Mouse (Mus musculus) neural tube, embryonic 11.5 days (tissue): ENCODE measurements around the gene Ccnt2. TPM values are rescaled to one million over a fixed set of nuclear protein-coding genes. Genes with fewer than 3 reads are reported as not detected.

Source experiments
- ATAC-seq: fragments of 200-750 bp; cut with Nextera tagmentation; 2 replicates; pipeline ENCODE4 v1.8.0; 2017; ENCODE audit warnings: moderate number of reproducible peaks, mild to moderate bottlenecking, moderate TSS enrichment, moderate library complexity; ENCODE audit not compliant: insufficient read depth, low FRiP score, low TSS enrichment
- DNase-seq: peaks from one replicate; pipeline ENCODE4 v3.0.0-alpha.2; 2015; ENCODE audit warnings: low spot score
- H3K27ac ChIP-seq: fragments of 300-500 bp; sonication (generic); 2 replicates; pipeline ENCODE4 v1.5.1; 2014; ENCODE audit warnings: low read depth, mild to moderate bottlenecking, low read length
- H3K27me3 ChIP-seq: fragments of 300-500 bp; sonication (generic); 2 replicates; pipeline ENCODE4 v1.6.1; 2014; ENCODE audit warnings: mild to moderate bottlenecking, low read length, mixed read lengths; ENCODE audit not compliant: control insufficient read depth, insufficient read depth
- H3K36me3 ChIP-seq: fragments of 300-500 bp; sonication (generic); 2 replicates; pipeline ENCODE4 v1.6.1; 2014; ENCODE audit warnings: mild to moderate bottlenecking, low read length, moderate library complexity, mixed read lengths; ENCODE audit not compliant: control insufficient read depth, insufficient read depth
- H3K4me1 ChIP-seq: fragments of 300-500 bp; sonication (generic); 2 replicates; pipeline ENCODE4 v1.6.1; 2014; ENCODE audit warnings: low read length, mixed read lengths; ENCODE audit not compliant: control insufficient read depth, insufficient read depth
- H3K4me2 ChIP-seq: fragments of 300-500 bp; sonication (generic); 2 replicates; pipeline ENCODE4 v1.6.1; 2014; ENCODE audit warnings: low read depth, mild to moderate bottlenecking, moderate library complexity
- H3K4me3 ChIP-seq: fragments of 300-500 bp; sonication (generic); 2 replicates; pipeline ENCODE4 v1.5.1; 2014; ENCODE audit warnings: low read depth, low read length
- H3K9ac ChIP-seq: fragments of 300-500 bp; sonication (generic); 2 replicates; pipeline ENCODE4 v1.6.1; 2014; ENCODE audit warnings: mild to moderate bottlenecking, low read length
- H3K9me3 ChIP-seq: fragments of 300-500 bp; sonication (generic); 2 replicates; pipeline ENCODE4 v1.6.1; 2016; ENCODE audit warnings: low read length; ENCODE audit not compliant: control insufficient read depth
- WGBS: fragments of 180-500 bp; shearing (Covaris S2); extraction: QIAGEN DNeasy Blood & Tissue Kit; methylation state at CpG from one replicate; pipeline ENCODE4 v1.1.7; 2014; 5-methylcytosine and 5-hydroxymethylcytosine counted together
- polyA plus RNA-seq: library from polyadenylated mRNA; unstranded; fragments of >200 nt; fragmentation: Nextera tagmentation; extraction: Ambion mirVana; gene quantifications from 2 replicates; pipeline ENCODE4 v1.2.1, GENCODE M21; 2014

The Ccnt2 gene
- polyA plus RNA-seq, 1 experiment from 2014 or later, result 93.1 TPM

DNA sequence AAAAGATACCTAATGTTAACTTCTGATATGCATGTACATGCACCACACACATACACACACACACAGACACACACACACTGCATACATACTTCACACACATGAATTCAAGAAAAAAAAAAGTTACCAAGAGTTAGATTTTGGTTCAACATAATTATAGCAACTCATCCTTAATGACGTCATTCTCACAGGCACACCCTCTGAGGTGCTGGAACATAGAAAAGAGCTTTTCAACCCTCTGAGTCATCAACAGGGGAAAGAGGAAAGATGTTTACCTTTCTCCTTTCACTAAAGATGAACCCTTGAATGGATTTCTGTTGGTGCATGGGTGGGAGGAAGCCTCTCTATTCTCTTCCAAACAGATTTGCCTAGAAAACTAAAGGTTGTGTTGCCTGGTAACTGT lies 64.6 kb downstream of the Ccnt2 start:
- Histone ChIP-seq H3K4me3 (no peak overlapping the region), H3K4me2 (no peak overlapping the region), H3K4me1 (no peaks in the 10 kb centered on the region), H3K9ac (no peak overlapping the region), H3K9me3 (no peaks in the 10 kb centered on the region), H3K36me3 (no peaks in the 10 kb centered on the region), H3K27me3 (no peaks in the 10 kb centered on the region), H3K27ac (no peak overlapping the region)
- ATAC-seq (no peak), DNase-seq (no peak)
- 73% methylated on average over 1 of the region's 1 CpGs for WGBS

DNA sequence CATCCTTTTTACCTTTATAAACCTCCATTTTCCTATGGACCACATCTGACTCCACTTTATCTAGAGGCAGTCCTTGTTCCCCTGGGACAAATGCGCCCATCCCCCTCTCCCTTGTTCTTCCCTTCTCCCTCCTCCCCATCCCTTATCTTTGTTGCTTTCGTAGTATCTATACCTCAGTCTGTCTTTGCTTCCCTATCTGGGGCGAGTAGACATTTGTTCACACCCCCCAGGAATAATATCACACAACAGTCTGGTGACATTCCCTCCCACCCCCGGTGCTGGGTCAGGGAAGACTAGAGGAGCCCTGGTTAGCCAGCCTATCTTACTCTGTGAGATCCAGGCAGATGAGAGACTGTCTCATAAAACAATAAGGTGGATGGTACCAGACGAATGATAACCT lies 71.5 kb downstream of the Ccnt2 start:
- Histone ChIP-seq H3K4me3 (no peak overlapping the region), H3K4me1 (no peaks in the 10 kb centered on the region), H3K27me3 (no peaks in the 10 kb centered on the region), H3K9ac (no peak overlapping the region), H3K27ac (no peak overlapping the region), H3K36me3 (no peaks in the 10 kb centered on the region), H3K4me2 (no peak overlapping the region), H3K9me3 (no peaks in the 10 kb centered on the region)
- ATAC-seq (no peak), DNase-seq (no peak)
- WGBS, result 88% methylated on average over 5 of the region's 5 CpGs

DNA sequence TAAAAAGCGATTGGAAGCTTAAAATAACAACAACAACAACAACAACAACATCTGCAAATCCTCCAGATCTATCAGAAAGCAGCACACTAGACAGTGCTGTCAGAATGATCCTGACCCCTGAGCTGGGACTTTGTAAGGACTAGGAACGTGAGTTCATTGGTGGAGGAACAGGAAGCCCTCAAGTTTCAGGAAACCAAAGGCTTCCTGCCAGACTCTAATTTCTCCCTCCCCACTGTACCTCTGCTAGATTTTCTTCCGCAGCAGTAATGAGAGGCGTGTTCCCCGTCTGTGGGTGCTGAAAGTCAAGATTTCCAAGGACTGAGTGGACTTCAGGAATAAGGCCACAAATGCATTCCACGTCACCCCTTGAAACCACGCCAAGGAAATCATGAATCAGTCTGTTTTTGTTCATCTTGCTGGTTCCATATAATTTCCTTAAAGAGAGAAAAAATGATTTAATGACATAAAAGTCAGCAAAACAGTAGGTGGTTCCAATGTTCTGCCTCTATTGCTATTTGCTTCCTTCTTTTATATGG lies 76.2 kb downstream of the Ccnt2 start:
- DNase-seq (no peak), ATAC-seq (no peak)
- Histone ChIP-seq H3K9ac (no peak overlapping the region), H3K27ac (no peak overlapping the region), H3K4me2 (no peak overlapping the region), H3K9me3 (no peaks in the 10 kb centered on the region), H3K27me3 (no peaks in the 10 kb centered on the region), H3K4me1 (no peaks in the 10 kb centered on the region), H3K36me3 (no peaks in the 10 kb centered on the region), H3K4me3 (no peak overlapping the region)
- 87% methylated on average over 7 of the region's 7 CpGs for WGBS

DNA sequence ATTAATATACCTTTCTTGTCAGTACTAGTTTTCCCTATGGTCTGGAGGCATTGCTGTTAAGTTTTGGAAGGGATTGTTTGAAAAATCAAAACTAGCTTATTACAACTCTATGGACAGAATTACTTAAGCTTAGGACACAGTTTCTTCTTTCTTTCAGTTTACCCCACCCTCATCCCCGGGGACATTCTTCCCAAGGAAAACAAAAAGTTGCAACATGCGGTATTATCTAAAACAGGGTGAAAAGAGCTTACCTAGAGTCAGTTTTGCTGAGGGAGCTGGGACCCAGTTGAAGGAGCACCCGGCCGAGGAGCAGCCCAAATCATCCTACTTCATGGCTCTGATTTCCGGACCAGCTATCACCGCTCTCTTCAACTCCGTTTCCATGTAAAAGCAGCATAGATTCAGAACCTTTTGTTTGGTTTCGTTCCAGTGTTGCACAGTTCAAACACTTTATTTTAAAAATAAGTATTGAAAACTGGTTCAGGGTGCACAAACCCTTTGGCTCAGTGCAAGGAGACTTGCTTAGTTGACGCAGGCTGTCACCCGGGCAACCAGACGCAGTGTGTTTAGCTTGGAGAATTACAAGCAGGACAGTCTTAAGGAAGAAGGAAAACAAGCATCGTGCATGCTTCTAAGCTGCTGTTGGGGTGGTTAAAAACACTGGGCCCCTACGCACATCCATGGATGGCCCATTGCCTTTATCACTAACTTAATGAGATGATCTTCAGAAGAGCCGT lies 80.7 kb downstream of the Ccnt2 start, which contains the start of gene Map3k19:
Gene Map3k19, minus strand, starts transcription at position 546 of the 737 bp plus-strand sequence.
- DNase-seq, result no peak
- Histone ChIP-seq H3K27ac (no peak within 1 kb of the TSS), H3K4me3 (no peak within 1 kb of the TSS), H3K9ac (no peak within 1 kb of the TSS), H3K9me3 (no peaks in the 10 kb centered on the region), H3K4me2 (no peak within 1 kb of the TSS), H3K27me3 (no peaks in the 10 kb centered on the region), H3K36me3 (no peaks in the 10 kb centered on the region), H3K4me1 (no peaks in the 10 kb centered on the region)
- 80% methylated on average over 14 of the region's 14 CpGs for WGBS
- ATAC-seq, result no peak

Other genes starting within 250 kb of the Ccnt2 start
- 27.1 and 32.0 TPM in 2 replicates for gene Tmem163, start 94.6 kb upstream of the Ccnt2 start, polyA plus RNA-seq
- 0.15 and 0.26 TPM in 2 replicates for gene Acmsd, start 44.8 kb upstream of the Ccnt2 start, polyA plus RNA-seq
- gene Map3k19, start 80.9 kb downstream of the Ccnt2 start, polyA plus RNA-seq, result not detected in 2 replicates
- gene Rab3gap1, start 94.6 kb downstream of the Ccnt2 start, polyA plus RNA-seq, result 15.0 and 16.4 TPM in 2 replicates